Mouse (Mus musculus) heart, postnatal 0 days (tissue): ENCODE data around the gene Gabrb1. TPM values are rescaled to one million over a fixed set of nuclear protein-coding genes. Genes with fewer than 3 reads are reported as not detected.

Experiments
- ATAC-seq: fragments of 200-750 bp; cut with Nextera tagmentation; 2 replicates; pipeline ENCODE4 v1.8.0; 2017; ENCODE audit warnings: low read depth, moderate number of reproducible peaks, moderate library complexity; ENCODE audit not compliant: insufficient read depth
- DNase-seq: peaks from one replicate; pipeline ENCODE4 v3.0.0-alpha.2; 2016; ENCODE audit warnings: low spot score
- H3K27ac ChIP-seq: fragments of 300-500 bp; sonication (generic); 2 replicates; pipeline ENCODE4 v1.5.1; 2014; ENCODE audit warnings: low read depth, mild to moderate bottlenecking
- H3K27me3 ChIP-seq: fragments of 300-500 bp; sonication (generic); 2 replicates; pipeline ENCODE4 v1.6.1; 2014; ENCODE audit warnings: low read length, mixed read lengths; ENCODE audit not compliant: control insufficient read depth, insufficient read depth
- H3K36me3 ChIP-seq: fragments of 300-500 bp; sonication (generic); replicated peaks from 2 replicates; pipeline ENCODE4 v1.6.1; 2014; ENCODE audit warnings: low read length, mixed read lengths; ENCODE audit not compliant: control insufficient read depth, insufficient read depth
- H3K4me1 ChIP-seq: fragments of 300-500 bp; sonication (generic); 2 replicates; pipeline ENCODE4 v1.6.1; 2014; ENCODE audit warnings: antibody characterized with exemption; ENCODE audit not compliant: control insufficient read depth, insufficient read depth
- H3K4me2 ChIP-seq: fragments of 300-500 bp; sonication (generic); 2 replicates; pipeline ENCODE4 v1.6.1; 2014; ENCODE audit warnings: low read depth, mild to moderate bottlenecking, low read length, moderate library complexity
- H3K4me3 ChIP-seq: fragments of 300-500 bp; sonication (generic); 2 replicates; pipeline ENCODE4 v1.5.1; 2014; ENCODE audit warnings: low read depth, low read length
- H3K9ac ChIP-seq: fragments of 300-500 bp; sonication (generic); replicated peaks from 2 replicates; pipeline ENCODE4 v1.6.1; 2014; ENCODE audit warnings: low read depth, low read length, mixed read lengths
- H3K9me3 ChIP-seq: fragments of 300-500 bp; sonication (generic); replicated peaks from 2 replicates; pipeline ENCODE4 v1.6.1; 2016; ENCODE audit warnings: low read length; ENCODE audit not compliant: control insufficient read depth
- CTCF ChIP-seq: IDR thresholded peaks from 2 replicates; pipeline ENCODE4 v1.5.1; 2016; ENCODE audit warnings: antibody characterized with exemption, control low read depth, low read depth
- EP300 ChIP-seq: IDR thresholded peaks from 2 replicates; pipeline ENCODE4 v1.6.1; 2016; ENCODE audit warnings: antibody characterized with exemption, low read depth
- WGBS: fragments of 180-500 bp; shearing (Covaris S2); extraction: QIAGEN DNeasy Blood & Tissue Kit; methylation state at CpG from one replicate; pipeline ENCODE4 v1.1.7; 2014; 5-methylcytosine and 5-hydroxymethylcytosine counted together
- polyA plus RNA-seq: library from polyadenylated mRNA; unstranded; fragments of >200 nt; fragmentation: Nextera tagmentation; extraction: Ambion mirVana; gene quantifications from 2 replicates; pipeline ENCODE4 v1.2.1, GENCODE M21; 2015
- total RNA-seq: library from RNA; depleted of rRNA; stranded (reverse); fragments of >200 nt; gene quantifications from 2 replicates; pipeline ENCODE4 v1.2.3, GENCODE M21; 2014; ENCODE audit warnings: low replicate concordance

The Gabrb1 gene
- total and polyA plus RNA-seq, 2 experiments from 2014 or later = 0.15 TPM; not detected in 1

- Histone ChIP-seq H3K4me2 (no peak overlapping the region), H3K9me3 (no peaks in the 10 kb centered on the region), H3K36me3 (no peaks in the 10 kb centered on the region), H3K4me1 (no peaks in the 10 kb centered on the region), H3K27ac (no peak overlapping the region), H3K4me3 (no peak overlapping the region), H3K27me3 (no peaks in the 10 kb centered on the region), H3K9ac (no peak overlapping the region)
- no peak for ATAC-seq
- WGBS = 83% methylated on average over 1 of the region's 1 CpGs
- no peak for DNase-seq
- TF ChIP-seq EP300 = no peak
- no peak for TF ChIP-seq CTCF
Measured at GRCm38 (mm10) chr5:72086518-72086917, 428.6 kb downstream of the Gabrb1 start.

GRCm38 (mm10) chr5:72094582-72094981, 436.7 kb downstream of the Gabrb1 start:
- DNase-seq (no peak), ATAC-seq (no peak)
- Histone ChIP-seq H3K4me1 (no peaks in the 10 kb centered on the region), H3K27me3 (no peaks in the 10 kb centered on the region), H3K4me2 (no peak overlapping the region), H3K9ac (no peak overlapping the region), H3K9me3 (no peaks in the 10 kb centered on the region), H3K4me3 (no peak overlapping the region), H3K36me3 (no peaks in the 10 kb centered on the region), H3K27ac (no peak overlapping the region)
- WGBS = 46% methylated on average over 7 of the region's 7 CpGs
- TF ChIP-seq CTCF (peak; percentile 44; the same call in 1 of the 2 replicates), EP300 (no peak)

GRCm38 (mm10) chr5:72095015-72095414, 437.1 kb downstream of the Gabrb1 start:
- WGBS = 51% methylated on average over 2 of the region's 2 CpGs
- H3K27me3 ChIP-seq = no peaks in the 10 kb centered on the region
- H3K4me1 ChIP-seq = no peaks in the 10 kb centered on the region
- ATAC-seq (no peak), DNase-seq (no peak)
- no peaks in the 10 kb centered on the region for H3K36me3 ChIP-seq
- TF ChIP-seq EP300 = no peak
- no peak for TF ChIP-seq CTCF
- H3K27ac ChIP-seq = no peak overlapping the region
- H3K4me2 ChIP-seq = no peak overlapping the region
- no peak overlapping the region for H3K9ac ChIP-seq
- H3K9me3 ChIP-seq = no peaks in the 10 kb centered on the region
- H3K4me3 ChIP-seq = no peak overlapping the region

GRCm38 (mm10) chr5:72104274-72104921, 446.5 kb downstream of the Gabrb1 start:
- no peak overlapping the region for H3K4me3 ChIP-seq
- TF ChIP-seq CTCF (no peak), EP300 (no peak)
- no peak for DNase-seq
- no peaks in the 10 kb centered on the region for H3K27me3 ChIP-seq
- no peak overlapping the region for H3K9ac ChIP-seq
- H3K4me1 ChIP-seq = no peaks in the 10 kb centered on the region
- no peak for ATAC-seq
- 65% methylated on average over 7 of the region's 7 CpGs for WGBS
- H3K4me2 ChIP-seq = no peak overlapping the region
- no peaks in the 10 kb centered on the region for H3K9me3 ChIP-seq
- H3K27ac ChIP-seq = no peak overlapping the region
- H3K36me3 ChIP-seq = no peaks in the 10 kb centered on the region

- no peak overlapping the region for H3K27ac ChIP-seq
- no peaks in the 10 kb centered on the region for H3K36me3 ChIP-seq
- 73% methylated on average over 6 of the region's 6 CpGs for WGBS
- no peaks in the 10 kb centered on the region for H3K9me3 ChIP-seq
- no peak overlapping the region for H3K4me3 ChIP-seq
- ATAC-seq (no peak), DNase-seq (no peak)
- no peaks in the 10 kb centered on the region for H3K4me1 ChIP-seq
- no peak overlapping the region for H3K4me2 ChIP-seq
- H3K27me3 ChIP-seq = no peaks in the 10 kb centered on the region
- no peak for TF ChIP-seq EP300
- TF ChIP-seq CTCF = no peak
- no peak overlapping the region for H3K9ac ChIP-seq
Measured at GRCm38 (mm10) chr5:72122414-72123037, 464.6 kb downstream of the Gabrb1 start.
